Mouse (Mus musculus): ENCODE data around the gene Eif4a2. TPM values are rescaled to one million over a fixed set of nuclear protein-coding genes. Genes with fewer than 3 reads are reported as not detected.
"Not testable (repeated sequence)": the region's sequence is repeated elsewhere in the genome, so short reads cannot be mapped to it uniquely, and the experiment has no call there.

Eif4a2 gene
- polyA plus RNA-seq, 1 experiment, result 86.9 TPM

- Histone ChIP-seq H3K36me3 (ENCODE audit: control insufficient read depth, insufficient read depth) (no peaks in the 10 kb centered on the region), H3ac (ENCODE audit: control insufficient read depth, insufficient read length, low read depth) (no peak overlapping the region), H3K27me3 (ENCODE audit: control insufficient read depth, insufficient read depth, insufficient read length) (no peaks in the 10 kb centered on the region), H3K4me3 (ENCODE audit: insufficient read depth, poor library complexity, severe bottlenecking) (no peak overlapping the region), H3K79me2 (ENCODE audit: control insufficient read depth, insufficient read depth) (no peaks in the 10 kb centered on the region), H3K79me3 (ENCODE audit: low read depth) (no peaks in the 10 kb centered on the region)
- TF ChIP-seq CEBPB (IDR thresholded peaks at IDR 0.05; ENCODE audit: low read depth) (no peak), MYOG (IDR thresholded peaks at IDR 0.05; ENCODE audit: control insufficient read depth, extremely low read depth, insufficient read length) (no peak), CTCF (IDR thresholded peaks at IDR 0.05; ENCODE audit: control insufficient read depth, insufficient read depth, insufficient read length) (no peak), MYOD1 (IDR thresholded peaks at IDR 0.05; ENCODE audit: control insufficient read depth, insufficient read length, low read depth) (no peak), USF1 (IDR thresholded peaks at IDR 0.05; ENCODE audit: low read depth) (no peak), MAX (IDR thresholded peaks at IDR 0.05) (no peak), FOSL1 (IDR thresholded peaks at IDR 0.05; ENCODE audit: insufficient read depth, low read length, poor library complexity, severe bottlenecking) (no peak)
Measured at GRCm38 (mm10) chr16:23093321-23093953, 13.8 kb upstream of the Eif4a2 start.

GRCm38 (mm10) chr16:23094136-23094535 is 13.1 kb upstream of the Eif4a2 start:
- TF ChIP-seq MYOD1 (IDR thresholded peaks at IDR 0.05; ENCODE audit: control insufficient read depth, insufficient read length, low read depth) (no peak), CEBPB (IDR thresholded peaks at IDR 0.05; ENCODE audit: low read depth) (no peak), FOSL1 (IDR thresholded peaks at IDR 0.05; ENCODE audit: insufficient read depth, low read length, poor library complexity, severe bottlenecking) (no peak), MAX (IDR thresholded peaks at IDR 0.05) (no peak), USF1 (IDR thresholded peaks at IDR 0.05; ENCODE audit: low read depth) (no peak), CTCF (IDR thresholded peaks at IDR 0.05; ENCODE audit: control insufficient read depth, insufficient read depth, insufficient read length) (no peak)
- Histone ChIP-seq H3K36me3 (ENCODE audit: control insufficient read depth, insufficient read depth) (no peaks in the 10 kb centered on the region), H3K27me3 (ENCODE audit: control insufficient read depth, insufficient read depth, insufficient read length) (no peaks in the 10 kb centered on the region), H3K79me3 (ENCODE audit: low read depth) (no peaks in the 10 kb centered on the region), H3K4me3 (ENCODE audit: insufficient read depth, poor library complexity, severe bottlenecking) (no peak overlapping the region), H3K79me2 (ENCODE audit: control insufficient read depth, insufficient read depth) (no peaks in the 10 kb centered on the region), H3ac (ENCODE audit: control insufficient read depth, insufficient read length, low read depth) (no peak overlapping the region)

DNA sequence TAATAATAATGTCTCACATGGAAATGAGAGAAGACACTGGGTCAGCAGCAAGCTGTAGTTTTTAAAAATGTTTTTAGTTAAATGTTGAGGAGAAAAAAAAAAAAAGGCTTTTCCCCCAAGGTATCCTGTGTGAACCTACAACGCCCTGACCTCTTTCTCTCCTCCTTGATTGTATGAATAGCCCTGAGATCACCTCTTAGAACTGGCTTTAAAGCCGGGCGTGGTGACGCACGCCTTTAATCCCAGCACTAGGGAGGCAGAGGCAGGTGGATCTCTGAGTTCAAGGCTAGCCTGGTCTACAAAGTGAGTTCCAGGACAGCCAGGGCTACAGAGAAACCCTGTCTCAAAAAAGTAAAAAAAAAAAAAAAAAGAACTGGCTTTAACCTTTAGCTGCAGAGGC is 11.7 kb upstream of the Eif4a2 start:
- not testable (repeated sequence) for H3K4me3 ChIP-seq (ENCODE audit: insufficient read depth, poor library complexity, severe bottlenecking); H3K27me3 ChIP-seq (ENCODE audit: control insufficient read depth, insufficient read depth, insufficient read length); H3K36me3 ChIP-seq (ENCODE audit: control insufficient read depth, insufficient read depth); H3ac ChIP-seq (ENCODE audit: control insufficient read depth, insufficient read length, low read depth); H3K79me3 ChIP-seq (ENCODE audit: low read depth); H3K79me2 ChIP-seq (ENCODE audit: control insufficient read depth, insufficient read depth)

- not testable (repeated sequence) for H3ac ChIP-seq (ENCODE audit: control insufficient read depth, insufficient read length, low read depth); H3K79me2 ChIP-seq (ENCODE audit: control insufficient read depth, insufficient read depth); H3K4me3 ChIP-seq (ENCODE audit: insufficient read depth, poor library complexity, severe bottlenecking); H3K36me3 ChIP-seq (ENCODE audit: control insufficient read depth, insufficient read depth); H3K27me3 ChIP-seq (ENCODE audit: control insufficient read depth, insufficient read depth, insufficient read length); H3K79me3 ChIP-seq (ENCODE audit: low read depth)
Measured at GRCm38 (mm10) chr16:23096886-23097285, 10.4 kb upstream of the Eif4a2 start.

DNA sequence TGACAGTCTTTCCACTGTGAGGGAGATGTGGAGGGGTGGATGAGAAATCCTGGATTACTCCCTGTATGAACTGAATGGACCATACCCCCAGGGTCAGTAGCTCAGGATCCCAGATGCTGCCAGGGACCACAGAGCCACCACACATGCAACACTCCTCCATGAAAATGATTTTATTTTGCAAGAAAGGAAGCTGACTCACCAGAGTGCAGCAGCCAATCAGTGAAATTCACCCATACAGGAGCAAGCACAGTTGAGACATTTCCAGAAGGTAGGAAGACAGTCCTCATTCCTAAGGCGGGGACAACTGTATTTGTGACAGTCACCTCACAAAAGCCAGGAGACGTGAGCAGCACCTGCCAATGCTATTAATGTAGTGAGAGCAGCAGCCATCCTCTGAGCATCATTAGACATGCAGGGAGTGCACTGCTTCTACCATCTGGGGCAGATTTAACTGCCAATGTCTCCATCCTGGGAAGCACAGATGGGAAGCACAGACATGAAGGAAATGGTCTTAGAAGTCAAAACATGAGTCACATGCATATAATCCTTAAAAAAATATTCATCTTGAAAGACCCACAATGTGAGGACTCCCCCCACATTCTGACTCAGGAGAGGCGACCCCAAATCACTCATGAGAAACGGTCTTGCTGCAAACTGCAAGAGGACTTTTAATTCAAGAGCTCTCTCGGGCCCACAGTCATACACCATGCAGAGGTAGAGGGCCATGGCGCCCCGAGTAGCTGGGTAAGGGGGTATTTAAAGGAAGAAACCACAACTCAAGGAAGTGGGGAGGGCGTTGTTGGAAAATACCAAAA is 9.7 kb upstream of the Eif4a2 start:
- H3K4me3 ChIP-seq (ENCODE audit: insufficient read depth, poor library complexity, severe bottlenecking); H3K79me3 ChIP-seq (ENCODE audit: low read depth); H3K27me3 ChIP-seq (ENCODE audit: control insufficient read depth, insufficient read depth, insufficient read length); H3K36me3 ChIP-seq (ENCODE audit: control insufficient read depth, insufficient read depth); H3K79me2 ChIP-seq (ENCODE audit: control insufficient read depth, insufficient read depth); H3ac ChIP-seq (ENCODE audit: control insufficient read depth, insufficient read length, low read depth): not testable (repeated sequence)
- peak; percentile 19 for TF ChIP-seq CEBPB (IDR thresholded peaks at IDR 0.05; ENCODE audit: low read depth)

DNA sequence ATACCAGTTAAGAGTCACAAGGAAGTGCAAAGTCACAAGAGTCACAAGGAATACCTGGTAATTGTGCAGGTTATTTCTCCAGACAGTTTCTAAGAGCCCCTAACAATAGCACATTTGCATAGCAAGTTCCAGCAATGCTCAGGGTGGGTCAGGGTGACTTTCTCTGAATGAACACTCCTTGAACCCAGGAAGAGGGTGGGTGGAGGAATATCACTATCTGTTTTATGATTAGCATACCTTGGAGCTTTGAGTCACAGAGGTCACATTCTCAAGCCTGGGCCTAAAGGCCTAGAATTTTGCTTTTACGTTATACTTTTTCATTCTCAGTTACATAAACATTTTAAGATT is 9.2 kb upstream of the Eif4a2 start:
- H3K27me3 ChIP-seq (ENCODE audit: control insufficient read depth, insufficient read depth, insufficient read length); H3K36me3 ChIP-seq (ENCODE audit: control insufficient read depth, insufficient read depth); H3K79me3 ChIP-seq (ENCODE audit: low read depth); H3K4me3 ChIP-seq (ENCODE audit: insufficient read depth, poor library complexity, severe bottlenecking); H3ac ChIP-seq (ENCODE audit: control insufficient read depth, insufficient read length, low read depth); H3K79me2 ChIP-seq (ENCODE audit: control insufficient read depth, insufficient read depth): not testable (repeated sequence)

DNA sequence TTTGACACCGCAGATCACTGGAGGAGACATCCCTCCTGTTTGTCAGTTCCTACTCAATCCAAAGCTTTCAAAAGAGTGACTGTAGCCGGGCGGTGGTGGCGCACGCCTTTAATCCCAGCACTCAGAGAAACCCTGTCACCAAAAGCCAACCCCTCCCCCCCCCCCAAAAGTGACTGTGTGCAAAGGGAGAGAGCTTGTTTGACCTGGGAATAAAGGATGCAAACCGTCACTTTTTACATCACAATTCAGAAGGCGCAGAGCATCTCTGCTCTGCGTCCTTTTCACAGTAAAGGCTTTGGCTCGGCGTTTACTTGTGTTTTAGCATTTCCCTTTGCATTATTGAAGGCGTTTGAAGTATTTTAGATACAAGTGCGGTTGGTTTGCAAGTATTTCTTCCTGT is 7.6 kb upstream of the Eif4a2 start:
- Histone ChIP-seq H3K79me3 (ENCODE audit: low read depth) (no peaks in the 10 kb centered on the region), H3K79me2 (ENCODE audit: control insufficient read depth, insufficient read depth) (no peaks in the 10 kb centered on the region), H3K27me3 (ENCODE audit: control insufficient read depth, insufficient read depth, insufficient read length) (no peaks in the 10 kb centered on the region), H3K36me3 (ENCODE audit: control insufficient read depth, insufficient read depth) (no peaks in the 10 kb centered on the region), H3ac (ENCODE audit: control insufficient read depth, insufficient read length, low read depth) (no peak overlapping the region), H3K4me3 (ENCODE audit: insufficient read depth, poor library complexity, severe bottlenecking) (no peak overlapping the region)
- TF ChIP-seq MYOG (IDR thresholded peaks at IDR 0.05; ENCODE audit: control insufficient read depth, extremely low read depth, insufficient read length) (no peak), USF1 (IDR thresholded peaks at IDR 0.05; ENCODE audit: low read depth) (no peak), MAX (IDR thresholded peaks at IDR 0.05) (no peak), CEBPB (IDR thresholded peaks at IDR 0.05; ENCODE audit: low read depth) (no peak), MYOD1 (IDR thresholded peaks at IDR 0.05; ENCODE audit: control insufficient read depth, insufficient read length, low read depth) (no peak), CTCF (IDR thresholded peaks at IDR 0.05; ENCODE audit: control insufficient read depth, insufficient read depth, insufficient read length) (no peak), FOSL1 (IDR thresholded peaks at IDR 0.05; ENCODE audit: insufficient read depth, low read length, poor library complexity, severe bottlenecking) (no peak)
